Mouse (Mus musculus) ovary, adult 2 months (tissue): Measurements from ENCODE around the gene Gm45015. TPM values are rescaled to one million over a fixed set of nuclear protein-coding genes. Genes with fewer than 3 reads are reported as not detected.

Experiments used
- polyA plus RNA-seq: library from polyadenylated mRNA; depleted of rRNA; stranded (reverse); fragments of >200 nt; gene quantifications from 2 replicates; pipeline ENCODE4 v1.2.3, GENCODE M21; 2012; rRNA removed

Gm45015 gene
- not detected in 2 replicates for polyA plus RNA-seq

GRCm38 (mm10) chrX:73336740-73337139, at the start of gene Gm45015:
Gm45015 (minus strand) TSS chrX:73336840.

GRCm38 (mm10) chrX:73342483-73342895, 5.8 kb upstream of the Gm45015 start, which contains the start of gene Zfp275:
Zfp275 (plus strand) TSS chrX:73342621.

GRCm38 (mm10) chrX:73292876-73293275, 43.8 kb downstream of the Gm45015 start, which contains the start of the genes Xlr5a and Xlr5c:
Xlr5a (minus strand) TSS chrX:73292976.
Xlr5c (minus strand) TSS chrX:73292976.

Other genes starting within 250 kb of the Gm45015 start
- gene Xlr3a, start 239.7 kb downstream of the Gm45015 start, polyA plus RNA-seq = 0.41 and 0.93 TPM in 2 replicates
- 0.20 TPM in 1 of 2 replicates, not detected in the other for gene Gm14685, start 219.8 kb downstream of the Gm45015 start, polyA plus RNA-seq
- gene Xlr5b, start 188.0 kb downstream of the Gm45015 start, polyA plus RNA-seq = not detected in 2 replicates
- gene DXBay18, start 187.4 kb downstream of the Gm45015 start, polyA plus RNA-seq = 0.12 TPM in 1 of 2 replicates, not detected in the other
- gene Spin2d, start 159.9 kb downstream of the Gm45015 start, polyA plus RNA-seq = not detected in 2 replicates
- 0.33 and 1.5 TPM in 2 replicates for gene Xlr3b, start 144.6 kb downstream of the Gm45015 start, polyA plus RNA-seq
- 0.17 and 0.23 TPM in 2 replicates for gene Xlr4b, start 122.5 kb downstream of the Gm45015 start, polyA plus RNA-seq
- 26.3 and 35.3 TPM in 2 replicates for gene F8a, start 108.5 kb downstream of the Gm45015 start, polyA plus RNA-seq
- gene Xlr4c, start 93.7 kb downstream of the Gm45015 start, polyA plus RNA-seq = 0.09 and 0.10 TPM in 2 replicates
- not detected in 2 replicates for gene Xlr3c, start 71.5 kb downstream of the Gm45015 start, polyA plus RNA-seq
- gene Xlr5a, start 43.9 kb downstream of the Gm45015 start, polyA plus RNA-seq = 0.09 TPM in 1 of 2 replicates, not detected in the other
- not detected in 2 replicates for gene Xlr5c, start 43.9 kb downstream of the Gm45015 start, polyA plus RNA-seq
- gene Zfp275, start 5.8 kb upstream of the Gm45015 start, polyA plus RNA-seq = 20.8 and 25.1 TPM in 2 replicates
- 0.06 TPM in 2 replicates for gene Gm18336, start 61.9 kb upstream of the Gm45015 start, polyA plus RNA-seq
- gene Zfp92, start 74.3 kb upstream of the Gm45015 start, polyA plus RNA-seq = 0.33 and 0.40 TPM in 2 replicates
- gene Trex2, start 98.5 kb upstream of the Gm45015 start, polyA plus RNA-seq = 0.37 and 1.00 TPM in 2 replicates
- gene Haus7, start 122.2 kb upstream of the Gm45015 start, polyA plus RNA-seq = 29.6 and 34.1 TPM in 2 replicates
- 303 and 470 TPM in 2 replicates for gene Bgn, start 146.8 kb upstream of the Gm45015 start, polyA plus RNA-seq
- gene Atp2b3, start 166.2 kb upstream of the Gm45015 start, polyA plus RNA-seq = 3.0 and 5.3 TPM in 2 replicates